Mouse (Mus musculus) liver, embryonic 14.5 days (tissue): ENCODE data around the gene Chga.

Experiments used
- CTCF ChIP-seq: IDR thresholded peaks from 2 replicates; pipeline ENCODE4 v1.5.1; 2016; ENCODE audit warnings: antibody characterized with exemption, low read depth, control low read depth
- EP300 ChIP-seq: IDR thresholded peaks from 2 replicates; pipeline ENCODE4 v1.6.1; 2016; ENCODE audit warnings: antibody characterized with exemption, low read depth

DNA sequence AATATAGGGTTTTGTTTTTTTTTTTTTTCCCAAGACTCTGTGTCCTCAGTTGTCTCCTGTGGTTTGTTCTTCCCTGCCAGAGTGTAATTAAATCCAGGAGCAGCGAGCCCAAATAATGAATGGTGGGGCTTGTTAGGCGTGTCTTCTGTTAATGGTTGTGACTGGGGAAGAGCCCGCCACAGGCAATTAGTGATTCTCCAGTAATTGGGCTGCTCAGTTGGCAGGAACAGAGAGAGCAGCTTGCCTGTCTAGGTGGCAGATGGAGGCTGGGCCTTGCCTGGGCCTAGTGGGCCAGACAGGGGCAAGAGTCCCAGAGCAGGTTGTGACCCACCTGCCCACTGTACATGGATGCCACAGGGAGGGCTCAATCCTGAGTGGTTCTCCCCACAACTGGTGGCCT is 43.4 kb upstream of the Chga start:
- TF ChIP-seq EP300 (no peak), CTCF (no peak)
